Mouse (Mus musculus) MEL (cell line): ENCODE results near the gene Abcc3.

Experiments
- CTCF ChIP-seq, 3 experiments: IDR thresholded peaks in 2 of 3; conservative IDR thresholded peaks in 1 of 3; 2 replicates each; pipeline ENCODE4 v1.5.1; 2011 to 2012; ENCODE audit warnings: low read length in 3 of 3, low read depth in 2 of 3, mild to moderate bottlenecking in 2 of 3, improper control_type of control experiment in 1 of 3, inconsistent platforms in 1 of 3, mixed read lengths in 1 of 3, moderate library complexity in 1 of 3; ENCODE audit not compliant: control insufficient read depth in 1 of 3, insufficient read depth in 1 of 3, poor library complexity in 1 of 3, severe bottlenecking in 1 of 3
- TAL1 ChIP-seq: IDR thresholded peaks from 2 replicates; pipeline ENCODE4 v1.6.1; 2012; ENCODE audit warnings: mild to moderate bottlenecking, inconsistent platforms, low read length, moderate library complexity, mixed read lengths
- TCF12 ChIP-seq: IDR thresholded peaks from 2 replicates; pipeline ENCODE4 v1.6.1; 2014; ENCODE audit warnings: low read depth, mild to moderate bottlenecking, inconsistent platforms, low read length, improper control_type of control experiment, moderate library complexity
- USF1 ChIP-seq: IDR thresholded peaks from 2 replicates; pipeline ENCODE4 v1.6.1; 2014; ENCODE audit warnings: low read depth, mild to moderate bottlenecking, inconsistent platforms, low read length, improper control_type of control experiment, moderate library complexity

DNA sequence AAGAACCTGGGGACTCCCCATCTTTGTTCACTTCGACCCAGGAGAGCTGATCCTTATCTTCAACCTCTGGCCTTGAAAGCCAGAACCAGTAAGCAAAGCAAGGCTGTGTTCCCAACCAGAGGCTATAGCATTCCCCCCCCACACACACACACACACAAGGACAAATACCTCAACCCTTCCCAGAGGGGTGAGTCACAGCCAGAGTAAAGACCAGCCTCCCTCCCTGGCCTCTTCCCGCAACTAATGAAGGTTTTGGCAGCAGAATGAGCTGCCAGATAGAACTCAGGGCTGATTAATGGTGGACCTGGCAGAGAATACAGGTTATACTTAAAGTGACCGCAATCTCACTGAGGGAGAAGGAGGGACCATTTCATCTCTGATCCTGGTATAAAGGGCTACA lies 46.2 kb downstream of the Abcc3 start:
- no peak for TF ChIP-seq TCF12
- no peak for TF ChIP-seq USF1
- no peak for TF ChIP-seq CTCF (IDR thresholded peaks at IDR 0.05 in 2 of 3, conservative IDR thresholded peaks at IDR 0.05 in 1 of 3; ENCODE audit: control insufficient read depth in 1 of 3, insufficient read depth in 1 of 3, low read depth in 2 of 3, low read length in 3 of 3, poor library complexity in 1 of 3, severe bottlenecking in 1 of 3)
- no peak for TF ChIP-seq TAL1
